Mouse (Mus musculus) CH12.LX (cell line): ENCODE measurements around the gene S100a16. TPM values are rescaled to one million over a fixed set of nuclear protein-coding genes. Genes with fewer than 3 reads are reported as not detected.

Experiments used
- DNase-seq: peaks from one replicate; pipeline ENCODE4 v3.0.0-alpha.2; 2013; ENCODE audit errors: extremely low read depth
- H3K27ac ChIP-seq: 2 replicates; pipeline ENCODE4 v1.5.1; 2012; ENCODE audit warnings: low read depth, mild to moderate bottlenecking, control low read depth, moderate library complexity; ENCODE audit not compliant: insufficient read depth
- H3K27me3 ChIP-seq: replicated peaks from 2 replicates; pipeline ENCODE3; 2012; ENCODE audit warnings: inconsistent platforms
- H3K36me3 ChIP-seq, 2 experiments: replicated peaks in 1 of 2; 2 replicates each; pipeline versions ENCODE3 to v1.6.1; 2012; ENCODE audit warnings: inconsistent platforms in 1 of 2, low read length in 1 of 2, mild to moderate bottlenecking in 1 of 2, mixed read lengths in 1 of 2, moderate library complexity in 1 of 2; ENCODE audit not compliant: control insufficient read depth in 1 of 2, insufficient read depth in 1 of 2
- H3K4me1 ChIP-seq, 2 experiments: 2 replicates each; pipeline ENCODE4 v1.6.1; 2012; ENCODE audit warnings: inconsistent platforms in 1 of 2, moderate library complexity in 1 of 2; ENCODE audit not compliant: insufficient read depth in 2 of 2, control insufficient read depth in 1 of 2
- H3K4me2 ChIP-seq: 2 replicates; pipeline ENCODE4 v1.6.1; 2012; ENCODE audit warnings: low read depth, mild to moderate bottlenecking, control low read depth; ENCODE audit not compliant: poor library complexity, insufficient read depth, severe bottlenecking
- H3K4me3 ChIP-seq, 3 experiments: fragments of 150-350 bp in 1 of 3; sonication (generic) in 1 of 3; replicated peaks in 1 of 3; 2 replicates each; pipeline versions ENCODE3 to v1.5.1; 2011 to 2012; ENCODE audit warnings: low read depth in 2 of 3, low read length in 2 of 3, mild to moderate bottlenecking in 2 of 3, moderate library complexity in 2 of 3, control low read depth in 1 of 3, improper control_type of control experiment in 1 of 3, inconsistent platforms in 1 of 3, mixed read lengths in 1 of 3; ENCODE audit not compliant: poor library complexity in 1 of 3
- H3K79me2 ChIP-seq: replicated peaks from 2 replicates; pipeline ENCODE4 v1.6.1; 2012; ENCODE audit warnings: mild to moderate bottlenecking, moderate library complexity; ENCODE audit not compliant: control insufficient read depth, poor library complexity, insufficient read depth, severe bottlenecking; ENCODE audit errors: extremely low read depth
- H3K9ac ChIP-seq: 2 replicates; pipeline ENCODE4 v1.6.1; 2012; ENCODE audit warnings: low read depth, mild to moderate bottlenecking, control low read depth, moderate library complexity; ENCODE audit not compliant: insufficient read depth
- H3K9me3 ChIP-seq: replicated peaks from 2 replicates; pipeline ENCODE3; 2012; ENCODE audit warnings: low read length, inconsistent platforms, mixed read lengths
- CHD1 ChIP-seq: IDR thresholded peaks from 2 replicates; pipeline ENCODE4 v1.6.1; 2012; ENCODE audit warnings: low read depth, low read length, improper control_type of control experiment, inconsistent platforms
- CTCF ChIP-seq, 2 experiments: IDR thresholded peaks in 1 of 2; conservative IDR thresholded peaks in 1 of 2; 2 replicates each; pipeline ENCODE4 v1.5.1; 2011 to 2012; ENCODE audit warnings: low read depth in 2 of 2, low read length in 2 of 2, improper control_type of control experiment in 1 of 2, inconsistent platforms in 1 of 2, mild to moderate bottlenecking in 1 of 2, moderate library complexity in 1 of 2
- E2F4 ChIP-seq: IDR thresholded peaks from 2 replicates; pipeline ENCODE4 v1.6.1; 2011; ENCODE audit warnings: low read depth, low read length, improper control_type of control experiment; ENCODE audit not compliant: insufficient replicate concordance
- EP300 ChIP-seq: IDR thresholded peaks from 2 replicates; pipeline ENCODE4 v1.6.1; 2011; ENCODE audit warnings: low read length, improper control_type of control experiment
- ETS1 ChIP-seq: conservative IDR thresholded peaks from 2 replicates; pipeline ENCODE4 v1.6.1; 2012; ENCODE audit warnings: low read depth, mild to moderate bottlenecking, inconsistent platforms, low read length, improper control_type of control experiment, moderate library complexity
- HCFC1 ChIP-seq: IDR thresholded peaks from 2 replicates; pipeline ENCODE4 v1.6.1; 2012; ENCODE audit warnings: low read depth, mild to moderate bottlenecking, inconsistent platforms, low read length, improper control_type of control experiment
- IRF4 ChIP-seq: IDR thresholded peaks from 2 replicates; pipeline ENCODE4 v1.6.1; 2014; ENCODE audit warnings: low read depth, mild to moderate bottlenecking, inconsistent platforms, low read length, improper control_type of control experiment
- MYC ChIP-seq: IDR thresholded peaks from 2 replicates; pipeline ENCODE4 v1.6.1; 2011; ENCODE audit warnings: low read depth, mild to moderate bottlenecking, improper control_type of control experiment, low read length
- NELFE ChIP-seq: IDR thresholded peaks from 2 replicates; pipeline ENCODE4 v1.6.1; 2011; ENCODE audit warnings: low read depth, low read length, improper control_type of control experiment
- PAX5 ChIP-seq: IDR thresholded peaks from 2 replicates; pipeline ENCODE4 v1.6.1; 2012; ENCODE audit warnings: low read length, inconsistent platforms, mixed read lengths
- POLR2AphosphoS2 ChIP-seq: IDR thresholded peaks from 2 replicates; pipeline ENCODE4 v1.6.1; 2011; ENCODE audit warnings: low read depth, low read length, improper control_type of control experiment
- RAD21 ChIP-seq: IDR thresholded peaks from 2 replicates; pipeline ENCODE4 v1.6.1; 2011; ENCODE audit warnings: low read depth, mild to moderate bottlenecking, low read length, improper control_type of control experiment, moderate library complexity
- SIN3A ChIP-seq: IDR thresholded peaks from 2 replicates; pipeline ENCODE4 v1.6.1; 2012; ENCODE audit warnings: low read length, improper control_type of control experiment, inconsistent platforms
- SMC3 ChIP-seq: IDR thresholded peaks from 2 replicates; pipeline ENCODE4 v1.6.1; 2011; ENCODE audit warnings: low read depth, low read length, improper control_type of control experiment
- TCF12 ChIP-seq: IDR thresholded peaks from 2 replicates; pipeline ENCODE4 v1.6.1; 2014; ENCODE audit warnings: low read depth, mild to moderate bottlenecking, inconsistent platforms, low read length, improper control_type of control experiment
- UBTF ChIP-seq: IDR thresholded peaks from 2 replicates; pipeline ENCODE4 v1.6.1; 2012; ENCODE audit warnings: low read depth, mild to moderate bottlenecking, inconsistent platforms, low read length, improper control_type of control experiment, moderate library complexity
- USF1 ChIP-seq: IDR thresholded peaks from 2 replicates; pipeline ENCODE4 v1.6.1; 2014; ENCODE audit warnings: low read depth, mild to moderate bottlenecking, inconsistent platforms, low read length, improper control_type of control experiment
- ZKSCAN1 ChIP-seq: IDR thresholded peaks from 2 replicates; pipeline ENCODE4 v1.6.1; 2012; ENCODE audit warnings: low read depth, inconsistent platforms, low read length, improper control_type of control experiment, borderline replicate concordance
- dilution Hi-C: fragments of 300-500 bp; cut with MboI; formaldehyde crosslinking; loops from 2 replicates; pipeline ENCODE4 v1.14.3; 2020; ENCODE audit warnings: low sequenced_read_pairs; ENCODE audit not compliant: extremely low pct_unique_long_range_greater_than_20kb, extremely low pct_ligation_motif_present
- in situ Hi-C: fragments of 300-500 bp; cut with MboI; formaldehyde crosslinking; loops from 3 replicates; pipeline ENCODE4 v1.14.3; 2019; ENCODE audit warnings: low sequenced_read_pairs, low pct_ligation_motif_present, low pct_unique_long_range_greater_than_20kb, mixed read lengths
- polyA plus RNA-seq: library from polyadenylated mRNA; unstranded; fragments of >175 nt; gene quantifications from 2 replicates; pipeline ENCODE4 v1.2.1, GENCODE M21; 2012; ENCODE audit warnings: low read depth; ENCODE audit not compliant: insufficient read length
- total RNA-seq, 2 experiments: library from RNA; depleted of rRNA; stranded (reverse); fragments of 300-350 nt in 1 of 2; fragments of >200 nt in 1 of 2; gene quantifications; 2 replicates each; pipeline ENCODE4 v1.2.3; 2012 to 2014

S100a16 gene
- total and polyA plus RNA-seq, 3 experiments = not detected

DNA sequence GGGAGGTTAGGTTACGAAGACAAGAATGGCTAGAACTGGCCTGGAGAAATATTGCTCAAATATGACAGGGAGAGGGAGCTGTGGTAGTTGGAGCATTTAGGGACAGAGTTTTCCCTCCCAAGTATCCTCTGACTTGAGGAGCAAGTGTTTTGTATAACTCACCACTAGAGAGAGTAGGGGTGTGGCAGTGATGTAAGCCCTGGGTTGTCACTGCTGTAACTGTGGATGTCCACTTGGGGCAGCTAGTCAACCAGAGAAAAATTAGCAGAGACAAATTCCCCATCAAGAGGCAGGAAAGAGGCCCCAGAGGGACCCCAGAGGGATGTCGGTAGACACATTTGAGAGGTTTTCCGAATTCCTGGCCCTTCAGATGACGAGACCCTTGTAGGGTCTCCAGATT lies 11.6 kb upstream of the S100a16 start:
- dilution Hi-C loops = no loop called here
- Histone ChIP-seq H3K9ac (no peak overlapping the region), H3K27me3 (peaks cover 4% of the 10 kb centered on the region), H3K4me3 (no peak overlapping the region), H3K4me1 (peaks cover 0 to 4% of the 10 kb centered on the region in 2 experiments; a peak in 1 of 4 replicates), H3K27ac (no peak overlapping the region), H3K79me2 (no peaks in the 10 kb centered on the region), H3K9me3 (no peaks in the 10 kb centered on the region), H3K36me3 (peaks cover 2 to 19% of the 10 kb centered on the region in 2 experiments), H3K4me2 (no peak overlapping the region)
- TF ChIP-seq HCFC1 (no peak), MYC (no peak), TCF12 (no peak), E2F4 (no peak), EP300 (no peak), RAD21 (peak; percentile 46), SIN3A (peak; percentile 73; the same call in 1 of the 2 replicates), POLR2AphosphoS2 (no peak), CTCF (conservative IDR thresholded peaks at IDR 0.05 in 1 of 2, IDR thresholded peaks at IDR 0.05 in 1 of 2; ENCODE audit: low read depth in 2 of 2, low read length in 2 of 2) (peak; percentile 62 to 98; a peak in 3 of 4 replicates), USF1 (no peak), CHD1 (no peak), NELFE (peak; percentile 46; the same call in 1 of the 2 replicates), PAX5 (no peak), SMC3 (peak; percentile 56)
- in situ Hi-C loops = no loop called here
- DNase-seq = peak; percentile 58

DNA sequence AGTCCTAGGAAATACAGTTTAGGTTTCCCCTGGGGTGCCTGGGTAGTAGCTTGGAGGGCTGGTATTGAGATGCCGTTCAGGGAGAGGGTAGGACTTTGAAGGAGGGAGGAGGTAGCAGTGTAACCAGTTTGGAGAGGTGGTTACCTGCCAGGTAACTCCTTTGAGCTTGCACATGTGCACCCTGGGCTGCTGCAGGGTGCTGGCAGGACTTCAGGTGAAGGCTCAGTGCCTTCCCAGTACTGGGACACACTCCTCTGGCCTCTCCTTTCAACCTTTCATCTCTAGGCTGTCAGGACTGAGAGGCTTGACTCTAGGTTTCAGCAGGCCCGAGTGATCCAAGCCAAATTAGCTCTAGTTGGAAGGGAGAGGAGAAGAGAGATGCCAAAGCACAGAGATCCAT lies 11.0 kb upstream of the S100a16 start:
- Histone ChIP-seq H3K4me3 (no peak overlapping the region), H3K27me3 (peaks cover 4% of the 10 kb centered on the region), H3K9ac (no peak overlapping the region), H3K4me2 (no peak overlapping the region), H3K79me2 (no peaks in the 10 kb centered on the region), H3K4me1 (peaks cover 0 to 4% of the 10 kb centered on the region in 2 experiments; a peak in 1 of 4 replicates), H3K36me3 (peaks cover 2 to 14% of the 10 kb centered on the region in 2 experiments), H3K9me3 (no peaks in the 10 kb centered on the region), H3K27ac (no peak overlapping the region)
- dilution Hi-C loops = no loop called here
- in situ Hi-C loops = no loop called here
- no peak for DNase-seq
- TF ChIP-seq IRF4 = no peak
- no peak for TF ChIP-seq SIN3A
- no peak for TF ChIP-seq UBTF
- TF ChIP-seq MYC = no peak
- no peak for TF ChIP-seq ZKSCAN1
- TF ChIP-seq CTCF (conservative IDR thresholded peaks at IDR 0.05 in 1 of 2, IDR thresholded peaks at IDR 0.05 in 1 of 2; ENCODE audit: low read depth in 2 of 2, low read length in 2 of 2) = no peak
- no peak for TF ChIP-seq ETS1
- no peak for TF ChIP-seq HCFC1
